Mouse (Mus musculus): ENCODE measurements around the gene Krt73.

Gene Krt73

GRCm38 (mm10) chr15:101802296-101802835, at the start of gene Krt73:
Gene Krt73 (minus strand): TSS chr15:101802346.
- DNase-seq = no peak

GRCm38 (mm10) chr15:101850694-101851093, 48.5 kb upstream of the Krt73 start, which contains the start of gene Krt1:
Gene Krt1 (minus strand): TSS chr15:101850794.
- no peak for DNase-seq

- DNase-seq = peak; percentile 23 to 69
These were observed 43.8 kb upstream of the Krt73 start for GRCm38 (mm10) chr15:101845971-101846403.

GRCm38 (mm10) chr15:101843192-101843591, 41.0 kb upstream of the Krt73 start:
- no peak for DNase-seq

- DNase-seq = no peak
These were observed 32.7 kb upstream of the Krt73 start for GRCm38 (mm10) chr15:101834784-101835328.

- DNase-seq = no peak
These were observed 31.0 kb upstream of the Krt73 start for GRCm38 (mm10) chr15:101833131-101833530.

GRCm38 (mm10) chr15:101829441-101829840, 27.3 kb upstream of the Krt73 start:
- no peak for DNase-seq

GRCm38 (mm10) chr15:101821786-101822185, 19.6 kb upstream of the Krt73 start:
- DNase-seq = no peak

GRCm38 (mm10) chr15:101817875-101818274, 15.7 kb upstream of the Krt73 start, which contains the start of gene Krt2:
Gene Krt2 (minus strand): TSS chr15:101818169.
- no peak for DNase-seq

- no peak for DNase-seq
These were observed 1.1 kb upstream of the Krt73 start for GRCm38 (mm10) chr15:101803052-101803822.

- no peak for DNase-seq
These were observed 11.3 kb downstream of the Krt73 start for GRCm38 (mm10) chr15:101790867-101791266.

- DNase-seq = no peak
These were observed 15.8 kb downstream of the Krt73 start, which contains the start of gene Krt72 for GRCm38 (mm10) chr15:101786360-101786759. Gene Krt72 (minus strand): TSS chr15:101786460.

- DNase-seq = no peak
These were observed 28.7 kb downstream of the Krt73 start for GRCm38 (mm10) chr15:101773420-101773819.

- peak; percentile 83 to 93 for DNase-seq
These were observed 29.4 kb downstream of the Krt73 start for GRCm38 (mm10) chr15:101772711-101773081.

GRCm38 (mm10) chr15:101772080-101772710, 30.0 kb downstream of the Krt73 start:
- peak; percentile 9 to 54 for DNase-seq

GRCm38 (mm10) chr15:101770226-101770625, 31.9 kb downstream of the Krt73 start:
- DNase-seq = no peak

Measured in kidney, postnatal 36 days (tissue).